Mouse (Mus musculus) midbrain, postnatal 0 days (tissue): ENCODE measurements at regions not wholly inside any gene's neighbourhood (a gene's known extent, or its start where the extent isn't known, plus 50 kb on each side); places are given as distances from the start of the nearest gene placed in this dataset.

Experiments used
- ATAC-seq: fragments of 200-750 bp; cut with Nextera tagmentation; 2 replicates; pipeline ENCODE4 v1.8.0; 2017; ENCODE audit warnings: moderate number of reproducible peaks, mild to moderate bottlenecking, moderate TSS enrichment, moderate library complexity; ENCODE audit not compliant: low FRiP score
- DNase-seq: peaks from one replicate; pipeline ENCODE4 v3.0.0-alpha.2; 2015; ENCODE audit warnings: low spot score
- H3K27ac ChIP-seq: fragments of 300-500 bp; sonication (generic); 2 replicates; pipeline ENCODE4 v1.5.1; 2014; ENCODE audit warnings: low read depth, mild to moderate bottlenecking, low read length, mixed read lengths
- H3K27me3 ChIP-seq: fragments of 300-500 bp; sonication (generic); 2 replicates; pipeline ENCODE4 v1.6.1; 2014; ENCODE audit warnings: low read length, control low read depth, mixed read lengths; ENCODE audit not compliant: insufficient read depth
- H3K36me3 ChIP-seq: fragments of 300-500 bp; sonication (generic); 2 replicates; pipeline ENCODE4 v1.6.1; 2014; ENCODE audit warnings: low read length, control low read depth, mixed read lengths; ENCODE audit not compliant: insufficient read depth
- H3K4me1 ChIP-seq: fragments of 300-500 bp; sonication (generic); 2 replicates; pipeline ENCODE4 v1.6.1; 2014; ENCODE audit warnings: mild to moderate bottlenecking, control low read depth, antibody characterized with exemption, low read length, mixed read lengths; ENCODE audit not compliant: insufficient read depth
- H3K4me2 ChIP-seq: fragments of 300-500 bp; sonication (generic); 2 replicates; pipeline ENCODE4 v1.6.1; 2014; ENCODE audit warnings: low read depth, mild to moderate bottlenecking, low read length, mixed read lengths; ENCODE audit not compliant: poor library complexity, severe bottlenecking
- H3K4me3 ChIP-seq: fragments of 300-500 bp; sonication (generic); 2 replicates; pipeline ENCODE4 v1.5.1; 2014; ENCODE audit warnings: low read depth, mild to moderate bottlenecking, low read length, moderate library complexity
- H3K9ac ChIP-seq: fragments of 300-500 bp; sonication (generic); replicated peaks from 2 replicates; pipeline ENCODE4 v1.6.1; 2014; ENCODE audit warnings: mild to moderate bottlenecking, low read length, moderate library complexity, mixed read lengths; ENCODE audit not compliant: poor library complexity, severe bottlenecking
- H3K9me3 ChIP-seq: fragments of 300-500 bp; sonication (generic); 2 replicates; pipeline ENCODE4 v1.6.1; 2016; ENCODE audit warnings: low read length, control low read depth
- CTCF ChIP-seq: IDR thresholded peaks from 2 replicates; pipeline ENCODE4 v1.5.1; 2016; ENCODE audit warnings: antibody characterized with exemption, mild to moderate bottlenecking
- WGBS: fragments of 180-500 bp; shearing (Covaris S2); extraction: QIAGEN DNeasy Blood & Tissue Kit; methylation state at CpG from one replicate; pipeline ENCODE4 v1.1.7; 2014; 5-methylcytosine and 5-hydroxymethylcytosine counted together

DNA sequence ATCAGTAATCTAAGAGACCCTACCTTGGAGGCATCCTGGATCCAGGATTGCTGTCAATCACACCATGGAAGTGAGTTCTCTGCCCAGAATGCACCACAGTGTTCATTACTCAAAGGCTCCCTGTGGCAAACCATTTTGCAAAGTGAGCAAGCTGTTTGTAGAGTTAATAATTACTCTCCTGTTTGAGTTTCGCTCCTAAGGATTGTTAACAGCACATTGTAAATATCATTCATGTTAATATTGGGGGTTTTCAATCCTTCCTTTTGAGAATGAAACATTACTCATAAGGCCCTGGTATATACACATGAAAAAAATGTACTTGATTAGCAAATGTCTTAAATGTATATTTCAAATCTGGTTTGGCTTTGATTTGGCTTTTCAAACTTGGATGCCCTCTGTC, 58.1 kb upstream of the Clstn2 start:
- WGBS = 85% methylated on average over 1 of the region's 1 CpGs

DNA sequence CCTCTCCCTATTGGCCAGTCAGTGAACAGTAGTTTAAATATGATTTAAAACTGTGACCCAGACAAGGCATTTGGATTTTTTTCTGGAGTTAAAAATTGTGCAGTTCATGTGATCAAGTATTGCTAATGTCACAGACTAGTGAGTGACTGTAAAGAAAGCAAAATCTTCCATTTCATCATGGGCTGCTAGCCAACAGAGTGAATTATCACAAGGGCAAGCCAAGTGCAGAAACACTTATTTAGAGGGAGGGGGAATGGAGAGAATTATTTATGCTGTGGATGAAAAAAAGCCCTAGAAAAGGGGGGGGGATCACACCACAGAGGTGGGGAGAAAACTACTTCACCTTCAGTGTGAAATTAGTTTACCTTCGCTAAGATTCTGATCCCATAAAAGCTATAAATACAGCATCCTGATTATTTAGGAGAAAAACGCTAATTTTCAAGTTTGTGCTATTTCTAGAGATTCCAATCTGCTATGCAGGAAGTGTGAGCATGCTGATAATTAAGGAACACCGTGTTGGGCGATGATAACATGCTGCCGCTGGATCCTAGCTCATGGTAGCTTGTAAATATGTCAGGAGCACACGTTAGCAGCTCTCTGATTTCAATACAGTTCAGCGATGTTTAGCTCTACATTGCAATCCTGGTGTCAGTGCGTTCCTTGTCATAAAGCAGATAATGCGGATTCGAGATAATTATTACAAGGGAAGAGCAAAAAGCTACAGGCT, 62.2 kb upstream of the Clstn2 start:
- Histone ChIP-seq H3K4me1 (no peaks in the 10 kb centered on the region), H3K27ac (no peak overlapping the region), H3K9me3 (no peaks in the 10 kb centered on the region), H3K4me2 (no peak overlapping the region), H3K36me3 (no peaks in the 10 kb centered on the region), H3K27me3 (no peaks in the 10 kb centered on the region), H3K9ac (no peak overlapping the region), H3K4me3 (no peak overlapping the region)
- WGBS = 68% methylated on average over 10 of the region's 10 CpGs
- DNase-seq (peak; percentile 1), ATAC-seq (no peak)
- no peak for TF ChIP-seq CTCF

More for the DNA sequence above, 58.1 kb upstream of the Clstn2 start:
- H3K4me2 ChIP-seq = no peak overlapping the region
- no peak for TF ChIP-seq CTCF
- H3K4me1 ChIP-seq = no peaks in the 10 kb centered on the region
- H3K27ac ChIP-seq = no peak overlapping the region
- no peak overlapping the region for H3K4me3 ChIP-seq
- H3K9ac ChIP-seq = no peak overlapping the region
- H3K27me3 ChIP-seq = no peaks in the 10 kb centered on the region
- DNase-seq (no peak), ATAC-seq (no peak)
- H3K9me3 ChIP-seq = no peaks in the 10 kb centered on the region
- no peaks in the 10 kb centered on the region for H3K36me3 ChIP-seq

DNA sequence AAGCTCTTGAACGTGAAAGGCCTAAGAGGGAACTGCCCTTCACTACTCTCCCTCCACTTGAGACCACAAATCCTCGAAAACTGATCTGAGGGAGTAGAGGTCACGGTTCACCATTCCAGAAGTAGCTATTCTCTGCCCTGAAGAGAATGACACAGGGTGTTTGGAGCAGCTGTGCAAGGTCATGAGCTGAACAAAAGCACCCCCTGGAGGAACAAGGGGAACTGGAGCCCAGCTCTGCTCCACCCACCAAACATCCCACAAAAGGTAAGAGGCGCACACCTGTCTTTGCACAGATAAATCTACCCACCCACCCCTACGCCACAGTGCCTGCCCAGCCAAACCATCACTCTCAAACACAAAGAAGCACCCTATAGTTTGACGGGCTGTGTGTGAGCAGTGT, 90.4 kb upstream of the Clstn2 start:
- no peak overlapping the region for H3K4me2 ChIP-seq
- no peaks in the 10 kb centered on the region for H3K9me3 ChIP-seq
- no peaks in the 10 kb centered on the region for H3K27me3 ChIP-seq
- no peak overlapping the region for H3K4me3 ChIP-seq
- no peak overlapping the region for H3K27ac ChIP-seq
- 61% methylated on average over 6 of the region's 6 CpGs for WGBS
- no peak for TF ChIP-seq CTCF
- no peak for ATAC-seq
- DNase-seq = no peak
- no peaks in the 10 kb centered on the region for H3K4me1 ChIP-seq
- no peaks in the 10 kb centered on the region for H3K36me3 ChIP-seq
- no peak overlapping the region for H3K9ac ChIP-seq

DNA sequence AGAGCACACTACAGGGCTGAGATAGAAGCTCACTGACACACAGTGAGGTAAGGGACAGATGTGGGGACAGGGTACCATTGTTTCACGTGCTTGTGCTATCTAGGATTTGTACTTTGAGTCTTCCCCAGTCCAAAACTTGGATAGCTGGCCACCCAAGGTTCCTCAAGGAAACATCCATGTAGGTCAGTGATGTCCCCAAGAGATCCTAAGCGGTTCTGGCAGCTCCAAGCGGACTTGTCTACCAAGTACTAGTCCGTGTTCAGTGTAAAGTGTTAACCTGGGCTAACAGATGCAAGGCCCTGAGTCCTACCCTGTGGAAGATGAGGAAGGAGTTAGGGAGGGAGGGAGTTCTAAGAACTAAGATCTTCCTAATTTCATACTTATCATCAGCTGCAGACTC, 96.6 kb upstream of the Clstn2 start:
- Histone ChIP-seq H3K27me3 (no peaks in the 10 kb centered on the region), H3K36me3 (no peaks in the 10 kb centered on the region), H3K4me3 (no peak overlapping the region), H3K4me2 (no peak overlapping the region), H3K9ac (no peak overlapping the region), H3K27ac (no peak overlapping the region), H3K4me1 (no peaks in the 10 kb centered on the region), H3K9me3 (no peaks in the 10 kb centered on the region)
- no peak for TF ChIP-seq CTCF
- 87% methylated on average over 4 of the region's 4 CpGs for WGBS
- DNase-seq (no peak), ATAC-seq (no peak)

DNA sequence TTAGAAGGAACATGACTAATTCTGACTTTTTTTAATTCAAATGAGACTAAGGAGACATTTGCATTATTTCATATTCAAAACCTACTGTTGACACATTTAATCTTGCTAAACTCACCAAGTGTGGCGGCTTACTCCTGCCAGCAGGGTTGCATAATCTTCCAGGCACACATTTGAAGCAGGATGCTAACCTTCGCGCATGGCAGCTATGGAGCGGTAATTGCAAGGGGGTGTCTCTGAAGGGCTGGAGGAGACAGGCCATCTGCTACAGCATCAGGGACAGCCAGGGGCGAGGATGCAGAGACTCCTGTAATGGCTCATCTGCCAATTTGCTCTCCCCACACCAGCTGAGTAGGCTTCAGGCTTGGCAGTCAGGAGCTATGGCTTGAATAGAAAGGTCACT, 97.9 kb upstream of the Clstn2 start:
- TF ChIP-seq CTCF = peak; percentile 15; the same call in 1 of the 2 replicates
- H3K4me1 ChIP-seq = no peaks in the 10 kb centered on the region
- H3K9ac ChIP-seq = no peak overlapping the region
- no peak overlapping the region for H3K4me2 ChIP-seq
- no peak for ATAC-seq
- no peaks in the 10 kb centered on the region for H3K9me3 ChIP-seq
- peak; percentile 72 for DNase-seq
- no peak overlapping the region for H3K27ac ChIP-seq
- H3K36me3 ChIP-seq = no peaks in the 10 kb centered on the region
- H3K27me3 ChIP-seq = no peaks in the 10 kb centered on the region
- no peak overlapping the region for H3K4me3 ChIP-seq
- WGBS = 61% methylated on average over 5 of the region's 5 CpGs

DNA sequence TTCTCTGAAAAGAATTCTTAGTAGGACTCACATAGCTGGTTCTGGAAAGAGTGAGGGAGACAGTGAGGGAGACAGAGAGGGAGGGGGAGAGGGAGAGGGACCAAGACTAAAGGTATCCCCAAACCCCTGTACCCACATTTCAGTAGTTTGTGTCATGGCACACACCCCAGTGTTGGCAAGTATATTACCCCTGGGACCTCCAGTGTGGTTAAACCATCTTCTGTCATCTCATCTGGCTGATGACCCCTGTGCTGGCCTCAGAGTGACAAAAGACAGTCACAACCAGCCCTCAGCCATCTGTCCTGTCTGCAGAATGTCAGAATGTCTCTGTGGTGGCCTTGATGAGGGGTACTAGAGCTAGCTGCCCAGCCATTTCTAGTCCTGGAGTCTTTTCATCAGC, 107.6 kb upstream of the Clstn2 start:
- no peak for TF ChIP-seq CTCF
- H3K27ac ChIP-seq = no peak overlapping the region
- no peaks in the 10 kb centered on the region for H3K4me1 ChIP-seq
- no peaks in the 10 kb centered on the region for H3K9me3 ChIP-seq
- no peaks in the 10 kb centered on the region for H3K36me3 ChIP-seq
- no peak overlapping the region for H3K4me3 ChIP-seq
- H3K9ac ChIP-seq = no peak overlapping the region
- no peak overlapping the region for H3K4me2 ChIP-seq
- no peak for ATAC-seq
- H3K27me3 ChIP-seq = no peaks in the 10 kb centered on the region
- DNase-seq = peak; percentile 11
